Comparison of ENCODE assay signal across 25 mouse cellular contexts in the genomic region with DNA sequence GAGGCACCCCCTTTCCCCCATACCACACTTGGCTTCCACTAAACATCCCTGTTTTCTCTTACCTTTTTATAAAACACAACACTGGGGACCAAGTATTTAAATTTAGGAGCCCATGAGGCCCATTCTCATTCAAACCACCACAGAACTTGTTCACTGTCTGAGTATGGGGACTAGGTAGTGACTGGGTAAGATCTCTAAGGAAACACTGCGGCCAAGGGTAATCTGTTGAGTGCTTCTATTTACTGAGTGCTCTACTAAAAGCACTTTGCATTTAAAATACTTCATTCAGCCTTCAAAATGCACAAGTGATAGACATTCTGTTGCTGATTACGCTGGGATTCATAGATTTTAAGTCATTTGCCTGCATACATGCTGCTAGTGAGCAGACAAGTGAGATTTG.
DNase-seq lines count a peak whose midpoint lies in the region; ATAC-seq and TF ChIP-seq lines count a peak whose summit lies in the region.
"Had no signal": no experiment of that assay in that cellular context is flagged by ENCODE, and none has a peak within 500 bp of the region (broad histone marks: within the 10 kb centered on the region; RNA-seq: fewer than 3 reads in every experiment).

No protein-coding gene starts in this region.

- no peaks in the 10 kb centered on the region for H3K27me3 ChIP-seq in ES-Bruce4 (ENCODE audit: control insufficient read depth, insufficient read depth, low read length, poor library complexity, severe bottlenecking)
- H3K27me3 ChIP-seq in kidney, embryonic 14.5 days (ENCODE audit: control insufficient read depth, insufficient read depth, low read length): no peaks in the 10 kb centered on the region
- H3K27me3 ChIP-seq: embryonic facial prominence, embryonic 13.5 days; embryonic facial prominence, embryonic 15.5 days; forebrain, embryonic 12.5 days; Patski had no signal

- H3K27ac ChIP-seq in ES-Bruce4 (ENCODE audit: insufficient read depth, low read length): peak overlapping the region; percentile 92
- H3K27ac ChIP-seq in kidney, embryonic 14.5 days (ENCODE audit: low read depth, low read length): no peak overlapping the region
- H3K27ac ChIP-seq: embryonic facial prominence, embryonic 13.5 days; embryonic facial prominence, embryonic 15.5 days; forebrain, embryonic 10.5 days; forebrain, embryonic 12.5 days had no signal

- no peak overlapping the region for H3K4me2 ChIP-seq in kidney, embryonic 14.5 days (replicated peaks; ENCODE audit: low read depth, low read length)
- H3K4me2 ChIP-seq: embryonic facial prominence, embryonic 13.5 days; embryonic facial prominence, embryonic 15.5 days; forebrain, embryonic 12.5 days had no signal

- no peak overlapping the region for H3K4me3 ChIP-seq in ES-Bruce4 (ENCODE audit: low read depth, low read length)
- H3K4me3 ChIP-seq in kidney, embryonic 14.5 days (ENCODE audit: low read length): no peak overlapping the region
- H3K4me3 ChIP-seq: embryonic facial prominence, embryonic 13.5 days; embryonic facial prominence, embryonic 15.5 days; erythroblast, embryonic 14.5 days; forebrain, embryonic 10.5 days; forebrain, embryonic 12.5 days had no signal

- peaks cover 14% of the 10 kb centered on the region for H3K9me3 ChIP-seq in ES-Bruce4 (replicated peaks; ENCODE audit: control insufficient read depth, insufficient read depth, low read length, poor library complexity, severe bottlenecking)
- H3K9me3 ChIP-seq in kidney, embryonic 14.5 days (ENCODE audit: control insufficient read depth, low read length): no peaks in the 10 kb centered on the region
- H3K9me3 ChIP-seq: embryonic facial prominence, embryonic 15.5 days; forebrain, embryonic 10.5 days; forebrain, embryonic 12.5 days; G1E had no signal

- no peak for TF ChIP-seq CTCF in ES-Bruce4 (IDR thresholded peaks at IDR 0.05; ENCODE audit: low read depth, low read length)

- DNase-seq in ES-CJ7 (ENCODE audit: low read depth, low spot score) (peak; percentile 91), R1 (ENCODE audit: low read depth, low spot score) (peak; percentile 98)
- DNase-seq in layer of hippocampus, postnatal 14 days (ENCODE audit: low spot score in 2 of 2): no peak
- no peak for DNase-seq in cerebellum, postnatal 4 days (ENCODE audit: low spot score in 2 of 2)
- DNase-seq: adrenal gland, adult 8-10 months; adrenal gland, postnatal 14 days; adrenal gland, postnatal 36 days; cerebellum, adult 11-12 months; cerebellum, adult 2 months; cerebellum, adult 9-10 months; cerebellum, postnatal 10 days; cerebellum, postnatal 25 days; embryo, embryonic 11 days had no signal

- TF ChIP-seq EP300 in ES-Bruce4 (IDR thresholded peaks at IDR 0.05; ENCODE audit: insufficient read depth, low read depth, low read length): no peak

- no peak for ATAC-seq in kidney, embryonic 14.5 days (ENCODE audit: low FRiP score, low TSS enrichment)
- ATAC-seq: activated CD4-positive, CD25-positive, alpha-beta regulatory T cell, adult 4 months; forebrain, embryonic 14.5 days; forebrain, embryonic 16.5 days; Patski had no signal

- WGBS in kidney, embryonic 14.5 days: 97% methylated on average over 2 of the region's 2 CpGs

- H3K9ac ChIP-seq in ES-Bruce4 (ENCODE audit: low read depth, poor library complexity, severe bottlenecking): no peak overlapping the region
- no peak overlapping the region for H3K9ac ChIP-seq in kidney, embryonic 14.5 days (ENCODE audit: low read depth, low read length)
- H3K9ac ChIP-seq: embryonic facial prominence, embryonic 13.5 days; embryonic facial prominence, embryonic 15.5 days; forebrain, embryonic 12.5 days had no signal

- no peak for TF ChIP-seq POLR2A in ES-Bruce4 (IDR thresholded peaks at IDR 0.05; ENCODE audit: insufficient read depth, low read length)

- H3K4me1 ChIP-seq in ES-Bruce4 (ENCODE audit: control insufficient read depth, insufficient read depth, low read length): peaks cover 6% of the 10 kb centered on the region
- peaks cover 7% of the 10 kb centered on the region; the same call in 1 of the 2 replicates for H3K4me1 ChIP-seq in kidney, embryonic 14.5 days (ENCODE audit: control insufficient read depth, insufficient read depth, low read length)
- H3K4me1 ChIP-seq: embryonic facial prominence, embryonic 13.5 days; embryonic facial prominence, embryonic 15.5 days had no signal

- no peaks in the 10 kb centered on the region for H3K36me3 ChIP-seq in ES-Bruce4 (ENCODE audit: control insufficient read depth, insufficient read depth, low read length, poor library complexity, severe bottlenecking)
- no peaks in the 10 kb centered on the region for H3K36me3 ChIP-seq in kidney, embryonic 14.5 days (ENCODE audit: control insufficient read depth, insufficient read depth, low read length)
- H3K36me3 ChIP-seq: embryonic facial prominence, embryonic 13.5 days; embryonic facial prominence, embryonic 15.5 days; forebrain, embryonic 10.5 days; forebrain, embryonic 12.5 days; G1E had no signal

Comparison
In these comparisons a context has a peak if more than half of its experiments do, and no peak if none do; other contexts are left out.
1. DNase-seq: peak in ES-CJ7 (single experiment) and R1 (single experiment); none in layer of hippocampus, postnatal 14 days (0 of 2) and cerebellum, postnatal 4 days (0 of 2).